24 mouse cellular contexts compared by ENCODE assay signal in genomic region chr4:118445088-118445487, GRCm38 (mm10). TPM values are rescaled to one million over a fixed set of nuclear protein-coding genes. Genes with fewer than 3 reads are reported as not detected.
DNase-seq lines count a peak whose midpoint lies in the region; ATAC-seq and TF ChIP-seq lines count a peak whose summit lies in the region.
"Had no signal": no experiment of that assay in that cellular context is flagged by ENCODE, and none has a peak within 500 bp of the region (broad histone marks: within the 10 kb centered on the region; RNA-seq: fewer than 3 reads in every experiment).

No protein-coding gene starts in this region.

- WGBS in stomach, postnatal 0 days: 57% methylated on average over 10 of the region's 10 CpGs
- 87% methylated on average over 10 of the region's 10 CpGs for WGBS in hindbrain, embryonic 16.5 days

- no peak overlapping the region for H3K4me3 ChIP-seq in stomach, postnatal 0 days (ENCODE audit: low read depth, low read length)
- no peak overlapping the region for H3K4me3 ChIP-seq in hindbrain, embryonic 16.5 days (ENCODE audit: low read length)
- H3K4me3 ChIP-seq: erythroblast, embryonic 14.5 days; liver, embryonic 13.5 days had no signal

- H3K9me3 ChIP-seq in stomach, postnatal 0 days (ENCODE audit: control insufficient read depth, low read length): no peaks in the 10 kb centered on the region
- H3K9me3 ChIP-seq in hindbrain, embryonic 16.5 days (ENCODE audit: control insufficient read depth, low read length): no peaks in the 10 kb centered on the region
- H3K9me3 ChIP-seq: embryonic facial prominence, embryonic 12.5 days; kidney, embryonic 15.5 days; liver, embryonic 13.5 days; midbrain, embryonic 15.5 days; neural tube, embryonic 15.5 days had no signal

- no peaks in the 10 kb centered on the region for H3K27me3 ChIP-seq in stomach, postnatal 0 days (ENCODE audit: control insufficient read depth, insufficient read depth, low read length)
- H3K27me3 ChIP-seq in hindbrain, embryonic 16.5 days (replicated peaks; ENCODE audit: control insufficient read depth, insufficient read depth, low read length): no peaks in the 10 kb centered on the region
- H3K27me3 ChIP-seq: embryonic facial prominence, embryonic 12.5 days; liver, embryonic 13.5 days had no signal

- no peak for TF ChIP-seq EP300 in stomach, postnatal 0 days (optimal IDR thresholded peaks at IDR 0.05)

- no peak overlapping the region for H3K4me2 ChIP-seq in stomach, postnatal 0 days (replicated peaks; ENCODE audit: low read depth)
- no peak overlapping the region for H3K4me2 ChIP-seq in hindbrain, embryonic 16.5 days (ENCODE audit: low read length)
- H3K4me2 ChIP-seq: liver, embryonic 13.5 days had no signal

- intact Hi-C loops in left cerebral cortex, postnatal 36 days (cut with DNase I): loop anchor here (10.0 kb wide), 1 partner anchor 120 kb away; no protein-coding TSS in a partner anchor
- intact Hi-C loops in left cerebral cortex, postnatal 10 days (cut with DNase I): loop anchor here (10.0 kb wide), 1 partner anchor 130 kb away; no protein-coding TSS in a partner anchor

- no peaks in the 10 kb centered on the region for H3K36me3 ChIP-seq in stomach, postnatal 0 days (ENCODE audit: control insufficient read depth, insufficient read depth, low read length)
- no peaks in the 10 kb centered on the region for H3K36me3 ChIP-seq in hindbrain, embryonic 16.5 days (ENCODE audit: control insufficient read depth, insufficient read depth, low read length)
- H3K36me3 ChIP-seq: embryonic facial prominence, embryonic 12.5 days; kidney, embryonic 15.5 days; liver, embryonic 13.5 days; midbrain, embryonic 15.5 days; neural tube, embryonic 15.5 days had no signal

- H3K9ac ChIP-seq in stomach, postnatal 0 days (ENCODE audit: low read length): no peak overlapping the region
- no peak overlapping the region for H3K9ac ChIP-seq in hindbrain, embryonic 16.5 days (ENCODE audit: low read depth, low read length)
- H3K9ac ChIP-seq: embryonic facial prominence, embryonic 12.5 days; hindbrain, embryonic 14.5 days; kidney, embryonic 15.5 days; liver, embryonic 13.5 days; midbrain, embryonic 15.5 days had no signal

- no peaks in the 10 kb centered on the region for H3K4me1 ChIP-seq in stomach, postnatal 0 days (replicated peaks; ENCODE audit: control insufficient read depth, insufficient read depth)
- peaks cover 10% of the 10 kb centered on the region for H3K4me1 ChIP-seq in hindbrain, embryonic 16.5 days (ENCODE audit: control insufficient read depth, insufficient read depth, low read depth, low read length)

- no peak for ATAC-seq in stomach, postnatal 0 days (ENCODE audit: low FRiP score, low TSS enrichment)
- no peak for ATAC-seq in hindbrain, embryonic 16.5 days
- ATAC-seq: inflammation-experienced regulatory T-cells, adult 6 months had no signal

- peak overlapping the region; percentile 31; the same call in 1 of the 2 replicates for H3K27ac ChIP-seq in stomach, postnatal 0 days (replicated peaks)
- no peak overlapping the region for H3K27ac ChIP-seq in hindbrain, embryonic 16.5 days (ENCODE audit: low read depth, low read length)
- H3K27ac ChIP-seq: embryonic facial prominence, embryonic 12.5 days; hindbrain, embryonic 14.5 days; kidney, embryonic 15.5 days; liver, embryonic 13.5 days; macrophage; midbrain, embryonic 15.5 days; neural tube, embryonic 15.5 days had no signal

- no peak for TF ChIP-seq CTCF in stomach, postnatal 0 days (IDR thresholded peaks at IDR 0.05; ENCODE audit: low read depth)

- DNase-seq in left cerebral cortex, postnatal 36 days (ENCODE audit: low spot score in 2 of 2): peak; percentile 25 to 38
- no peak for DNase-seq in left cerebral cortex, postnatal 10 days (ENCODE audit: extremely low spot score in 1 of 2, low spot score in 2 of 2)
- DNase-seq in NIH3T3 (ENCODE audit: low read depth): peak; percentile 15
- peak; percentile 74 for DNase-seq in brain, adult 2 months (ENCODE audit: low read depth, low spot score)
- DNase-seq in stomach, postnatal 0 days (ENCODE audit: low spot score): no peak
- no peak for DNase-seq in adrenal gland, adult 8-10 months
- DNase-seq: adrenal gland, postnatal 25 days; B cell, adult 2 months; cerebellum, adult 2 months; gastrocnemius, postnatal 14 days; liver, embryonic 13.5 days; thymus, postnatal 14 days had no signal

RNA-seq across cellular contexts. Expression of gene Cdc20, which starts 7.9 kb away (rescaled TPM):
- 1 to 10 TPM; 1.3 to 1.6 TPM for total RNA-seq in left cerebral cortex, postnatal 36 days (2021)
- total RNA-seq in left cerebral cortex, postnatal 10 days (2021): 1 to 10 TPM; 3.3 to 3.9 TPM
- polyA plus RNA-seq in stomach, postnatal 0 days (2015; fragmentation: Nextera tagmentation; extraction: Ambion mirVana): 50.0 and 67.3 TPM in 2 replicates
- 1 to 10 TPM; 2.7 to 4.8 (median 3.8) TPM for total RNA-seq in adrenal gland, adult 8-10 months (2022)
- polyA plus RNA-seq in hindbrain, embryonic 16.5 days (2015; fragmentation: Nextera tagmentation; extraction: Ambion mirVana): 39.6 and 53.7 TPM in 2 replicates

RNA-seq across cellular contexts. Expression of gene Mpl, which starts 12.2 kb away (rescaled TPM):
- under 1 TPM; 0.79 to 0.94 TPM for total RNA-seq in left cerebral cortex, postnatal 36 days (2021)
- total RNA-seq in left cerebral cortex, postnatal 10 days (2021): under 1 TPM in 1 of 2 experiments, not detected in 1; 0.12 TPM
- 0.05 and 0.06 TPM in 2 replicates for polyA plus RNA-seq in stomach, postnatal 0 days (2015; fragmentation: Nextera tagmentation; extraction: Ambion mirVana)
- under 1 TPM in 1 of 4 experiments, not detected in 3; 0.15 TPM for total RNA-seq in adrenal gland, adult 8-10 months (2022)
- 0.27 and 0.31 TPM in 2 replicates for polyA plus RNA-seq in hindbrain, embryonic 16.5 days (2015; fragmentation: Nextera tagmentation; extraction: Ambion mirVana)
- total RNA-seq: adrenal gland, postnatal 25 days; ES-E14; gastrocnemius, postnatal 14 days; layer of hippocampus, adult 18-20 months had no signal
- polyA plus RNA-seq: forebrain, embryonic 16.5 days; inflammation-experienced regulatory T-cells, adult 6 months had no signal

RNA-seq across cellular contexts. Expression of gene Elovl1, which starts 17.2 kb away (rescaled TPM):
- total RNA-seq in left cerebral cortex, postnatal 36 days (2021): 10 to 100 TPM; 21.9 to 24.3 TPM
- 10 to 100 TPM; 17.2 to 18.4 TPM for total RNA-seq in left cerebral cortex, postnatal 10 days (2021)
- polyA plus RNA-seq in stomach, postnatal 0 days (2015; fragmentation: Nextera tagmentation; extraction: Ambion mirVana): 366 and 374 TPM in 2 replicates
- 100 to 1,000 TPM in 2 of 4 experiments, 10 to 100 TPM in 2; 73.8 to 108 (median 99.3) TPM for total RNA-seq in adrenal gland, adult 8-10 months (2022)
- 36.5 and 36.6 TPM in 2 replicates for polyA plus RNA-seq in hindbrain, embryonic 16.5 days (2015; fragmentation: Nextera tagmentation; extraction: Ambion mirVana)

RNA-seq across cellular contexts. Expression of gene Med8, which starts 36.0 kb away (rescaled TPM):
- 10 to 100 TPM; 55.6 to 62.5 TPM for total RNA-seq in left cerebral cortex, postnatal 36 days (2021)
- 10 to 100 TPM; 67.9 to 72.2 TPM for total RNA-seq in left cerebral cortex, postnatal 10 days (2021)
- polyA plus RNA-seq in stomach, postnatal 0 days (2015; fragmentation: Nextera tagmentation; extraction: Ambion mirVana): 86.7 and 87.3 TPM in 2 replicates
- total RNA-seq in adrenal gland, adult 8-10 months (2022): 10 to 100 TPM; 61.3 to 67.6 (median 66.8) TPM
- polyA plus RNA-seq in hindbrain, embryonic 16.5 days (2015; fragmentation: Nextera tagmentation; extraction: Ambion mirVana): 94.7 and 99.3 TPM in 2 replicates

RNA-seq across cellular contexts. Expression of gene Szt2, which starts 36.0 kb away (rescaled TPM):
- 10 to 100 TPM; 30.0 to 46.8 TPM for total RNA-seq in left cerebral cortex, postnatal 36 days (2021)
- total RNA-seq in left cerebral cortex, postnatal 10 days (2021): 10 to 100 TPM; 36.1 to 36.6 TPM
- 2.1 and 2.4 TPM in 2 replicates for polyA plus RNA-seq in stomach, postnatal 0 days (2015; fragmentation: Nextera tagmentation; extraction: Ambion mirVana)
- 10 to 100 TPM; 22.4 to 45.1 (median 31.7) TPM for total RNA-seq in adrenal gland, adult 8-10 months (2022)
- polyA plus RNA-seq in hindbrain, embryonic 16.5 days (2015; fragmentation: Nextera tagmentation; extraction: Ambion mirVana): 8.0 and 8.7 TPM in 2 replicates

Comparison
In these comparisons a context has a peak if more than half of its experiments do, and no peak if none do; other contexts are left out.
1. DNase-seq: peak in left cerebral cortex, postnatal 36 days (2 of 2), NIH3T3 (single experiment) and brain, adult 2 months (single experiment); none in left cerebral cortex, postnatal 10 days (0 of 2), stomach, postnatal 0 days (single experiment) and adrenal gland, adult 8-10 months (single experiment).